Mouse (Mus musculus) myocyte (in vitro differentiated cells): ENCODE measurements at regions not wholly inside any gene's neighbourhood (a gene's known extent, or its start where the extent isn't known, plus 50 kb on each side); places are given as distances from the start of the nearest gene placed in this dataset.

Experiments used
- H3K27me3 ChIP-seq: one replicate; pipeline ENCODE4 v1.6.1; 2011; ENCODE audit not compliant: control insufficient read depth, insufficient read depth, insufficient read length
- H3K36me3 ChIP-seq: one replicate; pipeline ENCODE4 v1.6.1; 2011; ENCODE audit not compliant: control insufficient read depth, insufficient read depth
- H3K4me2 ChIP-seq: one replicate; pipeline ENCODE4 v1.6.1; 2011; ENCODE audit warnings: low read depth, control low read depth
- H3K4me3 ChIP-seq: one replicate; pipeline ENCODE4 v1.5.1; 2011; ENCODE audit warnings: mild to moderate bottlenecking, control low read depth, moderate library complexity
- H3K79me2 ChIP-seq: one replicate; pipeline ENCODE4 v1.6.1; 2011; ENCODE audit not compliant: control insufficient read depth, insufficient read depth
- H3ac ChIP-seq: one replicate; pipeline ENCODE4 v1.6.1; 2011; ENCODE audit not compliant: control insufficient read depth, insufficient read length
- CEBPB ChIP-seq: IDR thresholded peaks from 2 replicates; pipeline ENCODE4 v1.6.1; 2011; ENCODE audit warnings: mild to moderate bottlenecking, moderate library complexity; ENCODE audit not compliant: poor library complexity, insufficient read depth, severe bottlenecking
- E2F4 ChIP-seq: IDR thresholded peaks from one replicate; pipeline ENCODE4 v1.6.1; 2011; ENCODE audit warnings: mild to moderate bottlenecking, control low read depth, moderate library complexity; ENCODE audit not compliant: insufficient read depth
- MAX ChIP-seq: IDR thresholded peaks from one replicate; pipeline ENCODE4 v1.6.1; 2011; ENCODE audit warnings: low read depth, mild to moderate bottlenecking, control low read depth
- MYOD1 ChIP-seq, 3 experiments: IDR thresholded peaks; one replicate each; pipeline ENCODE4 v1.6.1; 2011; ENCODE audit warnings: control low read depth in 2 of 3, low read depth in 2 of 3, mild to moderate bottlenecking in 2 of 3, moderate library complexity in 1 of 3; ENCODE audit not compliant: insufficient read length in 2 of 3, control insufficient read depth in 1 of 3
- MYOG ChIP-seq, 3 experiments: IDR thresholded peaks; one replicate each; pipeline ENCODE4 v1.6.1; 2011; ENCODE audit warnings: control low read depth in 2 of 3, low read depth in 2 of 3, mild to moderate bottlenecking in 2 of 3; ENCODE audit not compliant: insufficient read length in 2 of 3, control insufficient read depth in 1 of 3, insufficient read depth in 1 of 3
- POLR2A ChIP-seq: IDR thresholded peaks from one replicate; pipeline ENCODE4 v1.6.1; 2011; ENCODE audit warnings: low read depth, mild to moderate bottlenecking, control low read depth, moderate library complexity; ENCODE audit not compliant: insufficient read length
- POLR2AphosphoS2 ChIP-seq: IDR thresholded peaks from one replicate; pipeline ENCODE4 v1.6.1; 2011; ENCODE audit warnings: low read depth, control low read depth; ENCODE audit not compliant: insufficient read length
- REST ChIP-seq: IDR thresholded peaks from one replicate; pipeline ENCODE4 v1.6.1; 2011; ENCODE audit warnings: mild to moderate bottlenecking, control low read depth, moderate library complexity; ENCODE audit not compliant: insufficient read depth, insufficient read length
- SRF ChIP-seq: IDR thresholded peaks from one replicate; pipeline ENCODE4 v1.6.1; 2011; ENCODE audit warnings: low read depth; ENCODE audit not compliant: control insufficient read depth, insufficient read length
- TCF12 ChIP-seq: IDR thresholded peaks from one replicate; pipeline ENCODE4 v1.6.1; 2011; ENCODE audit warnings: mild to moderate bottlenecking, control low read depth; ENCODE audit not compliant: poor library complexity, insufficient read depth, severe bottlenecking
- TCF3 ChIP-seq: IDR thresholded peaks from one replicate; pipeline ENCODE4 v1.6.1; 2011; ENCODE audit warnings: low read depth, control low read depth; ENCODE audit not compliant: insufficient read length
- USF1 ChIP-seq: IDR thresholded peaks from one replicate; pipeline ENCODE4 v1.6.1; 2011; ENCODE audit warnings: low read depth, mild to moderate bottlenecking, control low read depth, moderate library complexity

DNA sequence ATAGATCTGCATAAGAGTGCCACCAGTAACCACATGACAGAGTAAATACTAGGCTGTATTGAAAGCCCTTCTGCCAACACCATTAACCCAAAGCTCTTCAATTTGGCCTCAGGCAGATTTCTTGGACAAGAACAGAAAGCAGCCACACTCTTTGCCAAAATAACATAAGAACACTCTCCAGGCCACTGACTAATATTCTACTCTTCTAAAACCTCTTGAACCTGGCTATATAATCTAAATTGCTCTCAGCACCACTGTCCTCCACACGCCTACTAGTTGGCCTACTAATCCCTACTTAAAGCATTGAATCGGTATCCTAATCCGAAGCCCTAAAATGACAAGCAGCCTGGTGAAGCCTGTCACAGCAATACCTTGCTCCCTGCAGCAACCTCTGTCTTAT is 467.5 kb downstream of the 1700129C05Rik start:
- Histone ChIP-seq H3K79me2 (no peaks in the 10 kb centered on the region), H3K36me3 (no peaks in the 10 kb centered on the region), H3ac (no peak overlapping the region), H3K4me2 (no peak overlapping the region), H3K4me3 (no peak overlapping the region), H3K27me3 (no peaks in the 10 kb centered on the region)
- no peak for TF ChIP-seq TCF3
- TF ChIP-seq CEBPB = no peak
- TF ChIP-seq POLR2A = no peak
- no peak for TF ChIP-seq MYOG (IDR thresholded peaks at IDR 0.05; ENCODE audit: control insufficient read depth in 1 of 3, insufficient read depth in 1 of 3, insufficient read length in 2 of 3, low read depth in 2 of 3)
- no peak for TF ChIP-seq MAX
- TF ChIP-seq MYOD1 (IDR thresholded peaks at IDR 0.05; ENCODE audit: control insufficient read depth in 1 of 3, insufficient read length in 2 of 3, low read depth in 2 of 3) = no peak
- no peak for TF ChIP-seq USF1
- no peak for TF ChIP-seq E2F4
- TF ChIP-seq REST = no peak
- TF ChIP-seq SRF = no peak
- no peak for TF ChIP-seq TCF12
- no peak for TF ChIP-seq POLR2AphosphoS2

DNA sequence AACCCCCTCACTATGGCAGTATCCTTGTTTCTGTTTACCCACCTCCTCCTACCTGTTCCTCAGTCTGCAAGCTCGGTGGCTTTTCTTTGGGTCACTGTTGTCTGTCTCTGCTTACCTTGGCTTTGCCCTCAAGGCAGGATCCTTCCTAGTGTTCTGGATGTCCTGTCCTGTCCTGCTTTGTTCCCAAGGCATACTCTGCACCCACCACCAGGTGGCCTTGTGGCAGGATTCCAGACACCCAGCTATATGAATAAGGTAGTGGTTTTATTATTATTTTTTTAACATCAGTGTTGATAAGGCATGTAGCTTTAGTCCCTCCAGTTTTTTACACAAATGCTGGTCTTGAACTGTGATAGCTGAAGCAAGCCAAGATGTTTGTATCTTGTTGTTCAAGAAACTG is 478.7 kb downstream of the 1700129C05Rik start:
- H3K36me3 ChIP-seq = no peaks in the 10 kb centered on the region
- no peaks in the 10 kb centered on the region for H3K79me2 ChIP-seq
- no peak overlapping the region for H3K4me3 ChIP-seq
- no peak overlapping the region for H3K4me2 ChIP-seq
- H3ac ChIP-seq = no peak overlapping the region
- H3K27me3 ChIP-seq = no peaks in the 10 kb centered on the region
- TF ChIP-seq SRF (no peak), MYOG (IDR thresholded peaks at IDR 0.05; ENCODE audit: control insufficient read depth in 1 of 3, insufficient read depth in 1 of 3, insufficient read length in 2 of 3, low read depth in 2 of 3) (no peak)

GRCm38 (mm10) chr14:58662601-58663000 is 480.1 kb downstream of the 1700129C05Rik start:
- Histone ChIP-seq H3ac (no peak overlapping the region), H3K4me2 (no peak overlapping the region), H3K4me3 (no peak overlapping the region), H3K36me3 (no peaks in the 10 kb centered on the region), H3K79me2 (no peaks in the 10 kb centered on the region), H3K27me3 (no peaks in the 10 kb centered on the region)
- TF ChIP-seq MAX (no peak), REST (no peak), TCF12 (no peak), E2F4 (no peak), USF1 (no peak), POLR2AphosphoS2 (no peak), POLR2A (no peak), MYOD1 (IDR thresholded peaks at IDR 0.05; ENCODE audit: control insufficient read depth in 1 of 3, insufficient read length in 2 of 3, low read depth in 2 of 3) (no peak), CEBPB (no peak), TCF3 (no peak), SRF (no peak)

- no peak for TF ChIP-seq MYOD1 (IDR thresholded peaks at IDR 0.05; ENCODE audit: control insufficient read depth in 1 of 3, insufficient read length in 2 of 3, low read depth in 2 of 3)
- TF ChIP-seq POLR2A = no peak
- TF ChIP-seq SRF = no peak
- TF ChIP-seq MAX = no peak
- no peak for TF ChIP-seq CEBPB
- TF ChIP-seq E2F4 = no peak
- TF ChIP-seq POLR2AphosphoS2 = no peak
- TF ChIP-seq USF1 = no peak
- TF ChIP-seq MYOG (IDR thresholded peaks at IDR 0.05; ENCODE audit: control insufficient read depth in 1 of 3, insufficient read depth in 1 of 3, insufficient read length in 2 of 3, low read depth in 2 of 3) = no peak
- no peak for TF ChIP-seq TCF3
- TF ChIP-seq TCF12 = no peak
- no peak for TF ChIP-seq REST
- Histone ChIP-seq H3K36me3 (no peaks in the 10 kb centered on the region), H3K79me2 (no peaks in the 10 kb centered on the region)
These were observed 481.3 kb downstream of the 1700129C05Rik start for GRCm38 (mm10) chr14:58661416-58661815.

DNA sequence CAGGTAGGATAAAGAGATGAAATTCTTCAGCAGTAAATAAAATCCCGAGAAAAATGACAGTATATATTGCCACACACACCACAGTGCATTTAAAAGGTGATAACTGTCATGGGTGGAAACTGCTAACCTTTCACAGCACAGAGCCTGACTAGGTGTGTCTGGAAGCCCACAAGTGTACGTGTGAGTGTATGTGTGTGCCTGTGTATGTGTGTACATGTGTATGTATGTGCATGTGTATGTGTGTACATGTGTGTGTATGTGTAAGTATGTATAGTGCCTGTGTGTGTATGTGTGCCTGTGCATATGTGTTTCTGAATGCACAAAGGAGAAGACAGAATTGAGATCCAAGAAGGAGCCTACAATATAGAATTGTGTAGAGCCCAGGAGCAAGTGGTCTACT is 485.4 kb downstream of the 1700129C05Rik start:
- Histone ChIP-seq H3ac (no peak overlapping the region), H3K36me3 (no peaks in the 10 kb centered on the region), H3K27me3 (no peaks in the 10 kb centered on the region), H3K79me2 (no peaks in the 10 kb centered on the region), H3K4me2 (no peak overlapping the region), H3K4me3 (no peak overlapping the region)
- TF ChIP-seq REST = no peak
- no peak for TF ChIP-seq POLR2A
- no peak for TF ChIP-seq E2F4
- no peak for TF ChIP-seq POLR2AphosphoS2
- TF ChIP-seq CEBPB = no peak

More at GRCm38 (mm10) chr14:58661416-58661815, 481.3 kb downstream of the 1700129C05Rik start:
- Histone ChIP-seq H3K27me3 (no peaks in the 10 kb centered on the region), H3K4me3 (no peak overlapping the region), H3K4me2 (no peak overlapping the region), H3ac (no peak overlapping the region)
